Mouse (Mus musculus) forebrain, embryonic 15.5 days (tissue): ENCODE data around the gene Uchl5. TPM values are rescaled to one million over a fixed set of nuclear protein-coding genes. Genes with fewer than 3 reads are reported as not detected.

Source experiments
- polyA plus RNA-seq: library from polyadenylated mRNA; unstranded; fragments of >200 nt; fragmentation: Nextera tagmentation; extraction: Ambion mirVana; gene quantifications from 2 replicates; pipeline ENCODE4 v1.2.1, GENCODE M21; 2015

Uchl5 gene
- polyA plus RNA-seq, 1 experiment from 2014 or later = 63.5 TPM

Other genes starting within 250 kb of the Uchl5 start
- 6.8 and 7.6 TPM in 2 replicates for gene B3galt2, start 136.6 kb upstream of the Uchl5 start, polyA plus RNA-seq
- 25.8 and 31.0 TPM in 2 replicates for gene Cdc73, start 74.4 kb upstream of the Uchl5 start, polyA plus RNA-seq
- gene Glrx2, start 60.9 kb upstream of the Uchl5 start, polyA plus RNA-seq = 177 TPM in 2 replicates
- 48.1 and 53.3 TPM in 2 replicates for gene Trove2, start 204 bp upstream of the Uchl5 start, polyA plus RNA-seq
- gene Rgs2, start 226.9 kb downstream of the Uchl5 start, polyA plus RNA-seq = 79.6 and 88.7 TPM in 2 replicates